Mouse (Mus musculus): ENCODE measurements around the gene BC017158. TPM values are rescaled to one million over a fixed set of nuclear protein-coding genes. Genes with fewer than 3 reads are reported as not detected.
A peak's percentile ranks its signal among the peaks of the same experiment; 100 is the strongest.

BC017158 gene
- polyA plus RNA-seq, 1 experiment = 32.6 TPM

DNA sequence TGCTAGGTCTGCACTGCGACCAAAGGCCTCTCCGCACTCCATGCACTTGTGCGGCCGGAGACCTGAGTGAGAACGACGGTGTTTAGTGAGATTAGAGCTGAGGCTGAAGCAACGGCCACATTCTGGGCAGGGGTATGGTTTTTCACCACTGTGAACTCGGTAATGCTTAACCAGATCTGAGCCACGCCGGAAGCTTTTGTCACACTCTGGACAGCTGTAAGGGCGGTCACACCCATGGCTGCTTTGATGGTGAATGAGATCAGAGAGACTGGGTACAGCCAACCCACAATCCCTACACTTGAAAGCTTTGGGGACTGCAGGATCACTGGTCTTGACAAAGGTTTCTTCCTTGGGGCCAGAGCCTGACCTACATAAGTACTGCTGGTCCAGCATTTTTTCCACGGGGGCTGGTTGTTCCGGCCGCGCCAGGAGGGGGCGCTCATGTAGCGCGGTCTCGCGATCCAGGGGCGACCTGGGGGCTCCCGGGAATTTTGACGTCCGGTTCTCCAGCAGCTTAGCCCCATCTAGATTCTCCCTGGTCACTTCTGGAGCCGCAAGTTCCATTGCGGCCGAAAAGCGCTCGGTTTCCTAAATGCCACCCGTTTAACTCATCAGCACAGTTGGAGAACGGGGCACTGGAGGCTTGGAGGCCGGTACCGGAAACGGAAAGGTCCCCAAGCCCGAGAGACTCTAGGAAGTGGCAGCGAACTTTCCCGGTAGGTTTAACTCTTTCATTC is 60.9 kb downstream of the BC017158 start, which contains the start of gene Armc5:
Gene Armc5 (plus strand): TSS at position 487 of the 737 bp plus-strand sequence.
- DNase-seq (ENCODE audit: low read depth in 1 of 2, low spot score in 2 of 2) = peak; percentile 43 to 69
- peak within 1 kb of the TSS; percentile 82 for H3K4me3 ChIP-seq (ENCODE audit: extremely low read depth, insufficient read depth, insufficient read length)
- peaks cover 11% of the 10 kb centered on the region for H3K36me3 ChIP-seq (ENCODE audit: control insufficient read depth, insufficient read depth, low read length)
- TF ChIP-seq CTCF (IDR thresholded peaks at IDR 0.05; ENCODE audit: extremely low read depth, insufficient read depth, insufficient read length, insufficient replicate concordance) (peak; percentile 66; the same call in 1 of the 2 replicates), POLR2A (IDR thresholded peaks at IDR 0.05; ENCODE audit: low read depth, low read length) (no peak)
- H3K27me3 ChIP-seq (ENCODE audit: control insufficient read depth, insufficient read depth, low read length) = no peaks in the 10 kb centered on the region
- WGBS = 23% methylated on average over 37 of the region's 37 CpGs
- peaks cover 3% of the 10 kb centered on the region; the same call in 1 of the 2 replicates for H3K4me1 ChIP-seq (ENCODE audit: control insufficient read depth, insufficient read depth, insufficient read length)
- peak within 1 kb of the TSS; percentile 99 for H3K27ac ChIP-seq (ENCODE audit: insufficient read depth, low read length)

DNA sequence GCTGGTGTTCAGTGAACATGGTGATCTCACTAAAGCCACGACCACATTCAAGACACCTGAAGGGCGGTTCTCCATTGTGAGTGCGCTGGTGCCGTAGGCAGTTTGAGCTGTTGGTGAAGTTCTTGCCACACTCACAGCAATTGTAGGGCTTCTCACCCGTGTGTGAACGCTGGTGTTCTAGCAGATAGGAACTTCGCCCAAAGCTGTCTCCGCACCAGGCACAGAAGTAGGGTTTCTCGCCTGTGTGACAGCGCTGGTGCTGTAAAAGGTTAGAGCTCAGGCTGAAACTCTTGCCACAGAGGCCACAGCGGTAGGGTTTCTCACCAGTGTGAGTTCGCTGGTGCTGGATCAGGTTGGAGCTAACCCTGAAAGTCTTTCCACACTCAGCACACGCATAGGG is 61.5 kb downstream of the BC017158 start:
- no peak overlapping the region for H3K27ac ChIP-seq (ENCODE audit: insufficient read depth, low read length)
- no peak overlapping the region for H3K4me3 ChIP-seq (ENCODE audit: extremely low read depth, insufficient read depth, insufficient read length)
- no peaks in the 10 kb centered on the region for H3K27me3 ChIP-seq (ENCODE audit: control insufficient read depth, insufficient read depth, low read length)
- TF ChIP-seq POLR2A (IDR thresholded peaks at IDR 0.05; ENCODE audit: low read depth, low read length) (no peak), CTCF (IDR thresholded peaks at IDR 0.05; ENCODE audit: extremely low read depth, insufficient read depth, insufficient read length, insufficient replicate concordance) (no peak)
- 89% methylated on average over 13 of the region's 13 CpGs for WGBS
- peaks cover 10% of the 10 kb centered on the region for H3K36me3 ChIP-seq (ENCODE audit: control insufficient read depth, insufficient read depth, low read length)
- DNase-seq (ENCODE audit: low read depth in 1 of 2, low spot score in 2 of 2) = no peak
- peaks cover 3% of the 10 kb centered on the region; the same call in 1 of the 2 replicates for H3K4me1 ChIP-seq (ENCODE audit: control insufficient read depth, insufficient read depth, insufficient read length)

DNA sequence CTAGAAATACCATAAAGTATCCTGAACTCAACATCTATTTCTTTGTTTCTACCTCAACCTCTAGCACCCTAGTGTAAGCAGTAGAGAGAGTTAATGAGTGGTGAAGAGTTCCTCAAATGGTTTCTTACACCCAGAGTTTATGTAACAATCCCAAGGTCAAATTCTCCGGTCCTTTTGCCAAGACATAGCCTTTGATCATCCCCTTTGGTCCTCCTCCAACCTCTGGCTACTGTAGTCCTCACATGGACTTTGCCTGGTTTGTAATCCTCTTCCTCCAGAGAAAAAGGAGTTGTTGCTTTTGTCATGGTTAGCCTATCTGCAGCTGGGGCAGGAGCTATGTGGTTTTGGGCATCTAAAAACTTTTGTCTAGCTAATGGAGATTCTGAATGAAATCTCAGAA is 62.5 kb downstream of the BC017158 start:
- no peak overlapping the region for H3K4me3 ChIP-seq (ENCODE audit: extremely low read depth, insufficient read depth, insufficient read length)
- 83% methylated on average over 1 of the region's 1 CpGs for WGBS
- H3K27ac ChIP-seq (ENCODE audit: insufficient read depth, low read length) = no peak overlapping the region
- peaks cover 7% of the 10 kb centered on the region for H3K36me3 ChIP-seq (ENCODE audit: control insufficient read depth, insufficient read depth, low read length)
- DNase-seq (ENCODE audit: low read depth in 1 of 2, low spot score in 2 of 2) = no peak
- H3K27me3 ChIP-seq (ENCODE audit: control insufficient read depth, insufficient read depth, low read length) = no peaks in the 10 kb centered on the region
- TF ChIP-seq CTCF (IDR thresholded peaks at IDR 0.05; ENCODE audit: extremely low read depth, insufficient read depth, insufficient read length, insufficient replicate concordance) (no peak), POLR2A (IDR thresholded peaks at IDR 0.05; ENCODE audit: low read depth, low read length) (no peak)
- peaks cover 3% of the 10 kb centered on the region; the same call in 1 of the 2 replicates for H3K4me1 ChIP-seq (ENCODE audit: control insufficient read depth, insufficient read depth, insufficient read length)

DNA sequence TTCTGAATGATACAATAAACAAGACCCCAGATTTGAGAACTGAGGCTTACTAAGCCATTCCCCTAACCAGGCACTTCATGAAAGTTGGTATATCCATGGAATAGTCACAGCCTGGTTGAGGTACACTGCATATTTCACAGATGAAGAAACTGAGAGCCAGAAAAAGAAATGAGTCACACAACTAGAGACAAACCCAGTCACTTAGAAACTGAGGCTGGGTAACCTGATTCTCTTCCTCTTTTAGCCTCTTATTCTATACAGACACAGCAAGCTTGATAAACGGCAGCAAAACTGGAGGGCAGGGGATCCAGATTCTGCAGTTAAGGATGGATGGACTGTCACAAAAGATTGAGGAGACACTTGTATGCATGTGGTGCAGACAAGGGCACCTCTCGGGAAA is 63.2 kb downstream of the BC017158 start:
- Histone ChIP-seq H3K27ac (ENCODE audit: insufficient read depth, low read length) (no peak overlapping the region), H3K4me3 (ENCODE audit: extremely low read depth, insufficient read depth, insufficient read length) (no peak overlapping the region), H3K4me1 (ENCODE audit: control insufficient read depth, insufficient read depth, insufficient read length) (peaks cover 3% of the 10 kb centered on the region; the same call in 1 of the 2 replicates), H3K36me3 (ENCODE audit: control insufficient read depth, insufficient read depth, low read length) (peaks cover under 1% of the 10 kb centered on the region; the same call in 1 of the 2 replicates), H3K27me3 (ENCODE audit: control insufficient read depth, insufficient read depth, low read length) (no peaks in the 10 kb centered on the region)
- no peak for DNase-seq (ENCODE audit: low read depth in 1 of 2, low spot score in 2 of 2)
- WGBS = 76% methylated on average over 2 of the region's 2 CpGs
- no peak for TF ChIP-seq POLR2A (IDR thresholded peaks at IDR 0.05; ENCODE audit: low read depth, low read length)
- no peak for TF ChIP-seq CTCF (IDR thresholded peaks at IDR 0.05; ENCODE audit: extremely low read depth, insufficient read depth, insufficient read length, insufficient replicate concordance)

DNA sequence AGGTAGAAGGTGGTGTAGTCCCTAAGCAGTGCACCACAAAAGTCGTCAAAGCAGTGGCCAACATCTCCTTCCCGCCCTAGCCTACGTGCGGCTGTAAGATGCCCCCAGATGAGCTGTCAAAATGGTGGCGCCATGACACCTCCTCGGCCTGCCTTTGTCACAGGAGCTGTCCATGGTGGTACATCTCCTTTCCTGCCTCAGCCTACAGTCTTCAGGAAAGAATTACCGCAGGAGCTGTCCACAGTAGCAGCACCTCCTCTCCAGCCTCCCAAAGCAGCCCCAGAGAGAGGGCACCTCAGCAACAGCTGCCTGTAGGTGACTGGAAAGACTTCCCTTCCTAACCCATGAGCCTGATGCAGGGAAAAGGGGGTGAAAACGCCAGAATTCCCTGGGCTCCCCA is 66.2 kb downstream of the BC017158 start:
- H3K27me3 ChIP-seq (ENCODE audit: control insufficient read depth, insufficient read depth, low read length) = no peaks in the 10 kb centered on the region
- TF ChIP-seq CTCF (IDR thresholded peaks at IDR 0.05; ENCODE audit: extremely low read depth, insufficient read depth, insufficient read length, insufficient replicate concordance) = no peak
- no peak for TF ChIP-seq POLR2A (IDR thresholded peaks at IDR 0.05; ENCODE audit: low read depth, low read length)
- H3K4me1 ChIP-seq (ENCODE audit: control insufficient read depth, insufficient read depth, insufficient read length) = peaks cover under 1% of the 10 kb centered on the region; the same call in 1 of the 2 replicates
- H3K36me3 ChIP-seq (ENCODE audit: control insufficient read depth, insufficient read depth, low read length) = no peaks in the 10 kb centered on the region
- no peak for DNase-seq (ENCODE audit: low read depth in 1 of 2, low spot score in 2 of 2)
- H3K27ac ChIP-seq (ENCODE audit: insufficient read depth, low read length) = no peak overlapping the region
- no peak overlapping the region for H3K4me3 ChIP-seq (ENCODE audit: extremely low read depth, insufficient read depth, insufficient read length)
- 48% methylated on average over 8 of the region's 8 CpGs for WGBS

Other genes with a start within 250 kb of the BC017158 start
- gene Itgam, start 235.5 kb downstream of the BC017158 start, polyA plus RNA-seq (2012; rRNA removed) = 11.1 and 26.4 TPM in 2 replicates
- 0.40 and 0.61 TPM in 2 replicates for gene Gm49368, start 235.5 kb downstream of the BC017158 start, polyA plus RNA-seq (2012; rRNA removed)
- gene Itgax, start 168.6 kb downstream of the BC017158 start, polyA plus RNA-seq (2012; rRNA removed) = 28.4 and 29.5 TPM in 2 replicates
- gene Itgad, start 143.8 kb downstream of the BC017158 start, polyA plus RNA-seq (2012; rRNA removed) = 50.9 and 61.3 TPM in 2 replicates
- gene Cox6a2, start 91.8 kb downstream of the BC017158 start, polyA plus RNA-seq (2012; rRNA removed) = 14.6 and 17.6 TPM in 2 replicates
- 32.9 and 47.1 TPM in 2 replicates for gene Armc5, start 60.8 kb downstream of the BC017158 start, polyA plus RNA-seq (2012; rRNA removed)
- gene 9130023H24Rik, start 60.1 kb downstream of the BC017158 start, polyA plus RNA-seq (2012; rRNA removed) = 1.1 and 1.4 TPM in 2 replicates
- gene Tgfb1i1, start 51.4 kb downstream of the BC017158 start, polyA plus RNA-seq (2012; rRNA removed) = 33.8 and 40.4 TPM in 2 replicates
- 0.15 and 0.53 TPM in 2 replicates for gene Slc5a2, start 32.5 kb downstream of the BC017158 start, polyA plus RNA-seq (2012; rRNA removed)
- 20.8 and 21.6 TPM in 2 replicates for gene Rgs10, start 120.6 kb upstream of the BC017158 start, polyA plus RNA-seq (2012; rRNA removed)
- 15.8 and 20.6 TPM in 2 replicates for gene Tial1, start 163.5 kb upstream of the BC017158 start, polyA plus RNA-seq (2012; rRNA removed)
- gene Bag3, start 225.4 kb upstream of the BC017158 start, polyA plus RNA-seq (2012; rRNA removed) = 8.8 and 12.9 TPM in 2 replicates